Mouse (Mus musculus) lung, adult 18-20 months (tissue): ENCODE results near the gene A730046J19Rik.

Source experiments
- DNase-seq, 2 experiments: peaks; one replicate each; pipeline ENCODE4 v3.0.0; 2022; ENCODE audit warnings: mixed read lengths in 2 of 2

A730046J19Rik gene

DNA sequence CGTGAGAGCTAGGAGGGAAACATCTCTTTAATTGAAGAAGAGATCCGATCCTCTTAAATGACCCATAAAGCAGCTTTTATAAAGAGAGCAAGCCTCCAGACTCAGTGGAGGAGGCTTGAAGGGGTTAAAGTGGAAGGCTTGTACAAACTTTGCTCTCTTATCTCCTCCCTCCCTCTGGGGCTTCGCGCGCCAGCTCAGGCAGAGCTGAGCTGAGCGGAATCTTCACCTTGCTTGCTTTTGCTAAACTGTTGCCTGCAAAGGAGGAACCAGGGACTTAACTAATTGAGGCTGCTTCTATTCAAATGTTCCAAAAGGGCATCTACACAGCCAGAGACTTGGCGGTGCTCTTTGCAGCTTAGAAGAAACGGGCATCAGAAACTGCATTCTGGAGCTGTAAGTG is at the start of gene A730046J19Rik:
Gene A730046J19Rik (plus strand): TSS at position 173 of the 400 bp plus-strand sequence.
- no peak for DNase-seq

DNA sequence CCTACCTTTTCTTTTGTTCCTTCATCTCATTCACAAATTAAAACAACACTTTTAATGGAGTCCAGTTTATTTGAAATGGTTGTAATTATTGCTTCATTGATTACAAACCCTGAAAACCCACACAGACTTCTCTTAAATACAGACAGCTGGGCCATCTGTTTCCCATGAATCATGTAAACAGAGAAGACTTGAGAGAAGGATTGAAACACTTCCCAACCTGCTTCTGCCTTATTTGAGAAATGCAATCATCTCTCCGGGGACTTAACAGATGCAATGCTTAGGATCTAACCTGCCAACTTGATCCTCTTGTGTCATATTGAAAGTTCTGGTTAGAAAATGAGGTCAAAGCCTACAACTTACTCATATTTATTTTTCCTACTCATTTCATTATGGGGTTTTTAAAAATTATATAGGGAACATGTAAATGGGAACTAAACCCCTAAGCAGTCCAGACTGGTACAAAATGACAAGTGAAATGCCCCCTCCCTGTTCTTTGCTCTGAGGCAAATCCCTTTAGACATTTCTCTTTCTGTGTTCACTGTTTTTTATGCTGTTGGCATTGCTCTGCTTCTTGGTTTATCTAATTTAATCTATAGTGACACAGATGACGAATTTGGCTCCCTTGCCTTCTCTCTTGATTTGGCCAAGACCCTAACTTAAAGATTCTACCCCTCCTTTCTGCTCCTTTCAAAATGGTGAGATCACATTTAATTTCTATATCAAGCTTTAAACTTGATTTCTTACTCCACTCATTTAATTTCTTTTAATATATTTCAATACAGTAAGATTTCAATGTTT is 48.7 kb upstream of the A730046J19Rik start:
- no peak for DNase-seq

DNA sequence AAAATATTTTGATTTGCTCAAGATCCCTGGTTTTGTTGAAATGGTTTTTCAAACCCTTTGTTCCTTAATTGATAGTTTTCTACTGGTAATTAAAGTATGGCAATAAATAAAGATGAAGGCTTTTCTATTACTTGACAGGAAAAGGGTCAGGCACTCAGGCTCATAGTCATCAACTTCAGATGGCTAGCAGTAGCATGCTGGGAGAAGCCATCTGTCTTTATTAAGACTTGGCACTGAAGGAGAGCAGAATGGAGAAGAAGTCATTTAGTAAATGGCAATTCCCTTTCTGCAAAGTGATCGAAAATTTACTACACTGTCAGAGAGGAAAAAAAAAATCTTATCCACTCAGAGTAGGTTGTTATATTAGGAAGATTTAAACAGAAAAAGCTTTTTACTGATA is 17.2 kb upstream of the A730046J19Rik start:
- no peak for DNase-seq

DNA sequence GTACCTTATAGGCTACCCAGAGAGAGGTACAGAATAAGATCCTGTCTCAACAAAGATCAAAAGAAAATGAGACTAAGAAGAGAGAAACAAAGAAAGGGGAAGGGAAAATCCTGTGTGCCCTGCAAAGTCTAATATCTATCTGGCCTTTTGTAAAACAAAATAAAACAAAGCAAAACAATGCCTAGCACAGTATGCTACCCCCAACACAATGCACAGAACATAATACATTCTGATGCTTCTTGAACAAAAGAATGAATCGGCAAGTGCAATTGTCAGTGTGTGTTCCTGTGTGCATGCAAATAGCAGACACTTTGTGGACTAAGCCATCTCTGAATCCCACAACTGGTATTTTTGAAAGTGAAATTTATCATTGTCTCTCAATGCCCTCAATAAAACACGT is 3.5 kb upstream of the A730046J19Rik start:
- DNase-seq, result no peak

DNA sequence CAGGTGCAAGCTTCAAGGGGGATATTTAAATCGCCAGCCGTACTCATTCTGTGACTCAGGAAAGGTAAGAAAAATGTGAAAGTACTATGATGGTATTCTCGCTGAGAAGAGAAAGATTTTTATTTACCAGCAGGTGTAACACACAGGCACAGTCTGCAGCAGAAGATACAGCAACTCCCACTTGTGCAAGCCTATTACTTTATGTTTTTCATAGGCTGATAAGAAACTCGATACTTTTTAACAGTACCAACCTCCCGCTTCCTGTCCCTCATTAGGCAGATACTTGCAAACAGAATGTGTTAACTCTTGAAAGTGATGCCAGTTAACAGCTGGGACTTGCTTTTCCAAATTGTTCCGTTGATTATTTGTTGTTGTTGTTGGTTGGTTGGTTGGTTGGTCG is 616 bp downstream of the A730046J19Rik start:
- DNase-seq, result no peak

DNA sequence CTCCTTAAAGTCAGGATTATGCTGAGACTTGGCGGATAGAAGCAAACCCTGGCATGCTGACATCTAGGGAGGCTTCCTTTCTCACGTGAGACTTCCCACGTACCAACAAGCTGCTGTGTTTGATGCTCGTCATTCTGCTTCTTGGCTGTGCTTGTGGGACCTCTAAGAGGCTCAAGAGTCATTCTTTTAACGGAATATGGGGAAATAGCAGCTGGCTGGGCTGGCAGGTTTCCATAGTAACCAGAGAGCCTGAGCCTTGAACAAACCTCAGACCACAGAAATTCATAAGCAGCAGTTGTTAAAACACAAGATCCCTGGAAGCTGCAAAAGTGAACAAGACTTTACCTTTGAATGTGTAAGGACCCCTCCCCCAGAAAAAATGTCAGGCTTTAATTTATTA is 9.4 kb downstream of the A730046J19Rik start:
- DNase-seq, result no peak
